Mouse (Mus musculus): Measurements from ENCODE around the gene Sowahb. TPM values are rescaled to one million over a fixed set of nuclear protein-coding genes. Genes with fewer than 3 reads are reported as not detected.
A peak's percentile ranks its signal among the peaks of the same experiment; 100 is the strongest.

Sowahb gene
- polyA plus RNA-seq, 1 experiment, result not detected

GRCm38 (mm10) chr5:93049971-93050370 lies 5.1 kb upstream of the Sowahb start:
- Histone ChIP-seq H3K4me3 (ENCODE audit: insufficient read depth, low read depth, low read length) (no peak overlapping the region), H3K27ac (replicated peaks; ENCODE audit: low read depth, low read length) (no peak overlapping the region), H3K4me1 (ENCODE audit: control insufficient read depth, insufficient read depth, insufficient read length, low read length) (peaks cover 1% of the 10 kb centered on the region; the same call in 1 of the 2 replicates)

DNA sequence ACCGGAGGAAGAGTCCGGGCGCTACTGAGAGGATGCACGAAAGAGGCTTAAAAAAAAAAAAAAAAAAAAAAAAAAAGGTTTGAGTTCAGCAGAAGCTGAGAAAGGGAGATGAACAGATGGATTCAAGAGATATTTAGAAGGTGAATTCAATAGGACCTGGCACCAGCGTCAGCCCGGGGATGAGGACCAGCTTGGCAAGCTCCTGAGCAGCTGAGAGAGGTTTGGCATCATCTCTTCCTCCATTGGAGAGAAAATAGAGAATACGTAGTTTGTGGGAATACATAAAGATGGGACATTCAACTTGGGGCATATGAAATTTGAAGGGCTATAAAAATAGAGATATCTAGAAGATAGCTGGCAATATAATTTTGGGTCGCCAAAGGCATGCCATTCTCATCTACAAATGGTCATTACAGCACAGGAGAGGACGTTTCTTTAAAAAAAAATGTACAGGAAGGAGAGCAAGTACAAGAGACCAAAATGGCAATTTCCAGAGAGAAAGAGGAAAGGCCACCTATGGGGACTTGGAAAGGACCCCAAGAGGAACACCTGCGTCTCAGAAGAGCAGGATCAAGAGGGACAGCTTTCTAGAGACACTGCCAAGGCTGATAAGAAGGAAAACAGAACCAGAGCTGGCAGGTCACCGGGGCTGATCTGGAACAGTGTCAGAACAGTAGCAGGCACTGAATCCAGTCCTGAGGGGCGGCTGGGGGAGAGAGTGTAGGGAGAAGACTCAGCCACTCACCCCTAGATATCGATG lies 3.8 kb upstream of the Sowahb start:
- Histone ChIP-seq H3K27ac (replicated peaks; ENCODE audit: low read depth, low read length) (no peak overlapping the region), H3K4me1 (ENCODE audit: control insufficient read depth, insufficient read depth, insufficient read length, low read length) (peaks cover 9% of the 10 kb centered on the region; the same call in 1 of the 2 replicates), H3K4me3 (ENCODE audit: insufficient read depth, low read depth, low read length) (no peak overlapping the region)

- Histone ChIP-seq H3K4me3 (ENCODE audit: insufficient read depth, low read depth, low read length) (no peak overlapping the region), H3K27ac (replicated peaks; ENCODE audit: low read depth, low read length) (no peak overlapping the region), H3K4me1 (ENCODE audit: control insufficient read depth, insufficient read depth, insufficient read length, low read length) (peaks cover 14% of the 10 kb centered on the region)
These were observed 1.6 kb upstream of the Sowahb start for GRCm38 (mm10) chr5:93046306-93046845.

DNA sequence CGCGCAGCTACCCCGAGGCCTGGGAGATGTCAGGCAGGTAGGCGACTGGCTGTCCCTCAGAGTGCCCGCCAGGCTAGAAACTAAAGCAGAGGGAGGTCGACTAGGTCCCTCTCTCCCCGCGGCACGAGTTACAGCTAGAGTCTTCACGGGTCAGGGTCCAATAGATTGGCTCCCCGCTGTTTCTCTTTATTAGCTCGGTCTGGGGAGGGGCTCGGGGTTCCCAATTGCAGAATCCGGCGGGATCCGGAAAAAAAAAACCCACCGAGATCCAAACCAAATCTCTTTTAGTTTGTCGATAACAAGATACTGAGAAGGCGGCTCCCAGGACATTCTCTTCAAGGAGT lies 521 bp upstream of the Sowahb start:
- Histone ChIP-seq H3K4me1 (ENCODE audit: control insufficient read depth, insufficient read depth, insufficient read length, low read length) (peaks cover 14% of the 10 kb centered on the region), H3K4me3 (ENCODE audit: insufficient read depth, low read depth, low read length) (no peak overlapping the region), H3K27ac (replicated peaks; ENCODE audit: low read depth, low read length) (no peak overlapping the region)

GRCm38 (mm10) chr5:93043688-93044583 lies 886 bp downstream of the Sowahb start:
- H3K4me3 ChIP-seq (ENCODE audit: insufficient read depth, low read depth, low read length), result peak overlapping the region; percentile 37
- H3K27ac ChIP-seq (replicated peaks; ENCODE audit: low read depth, low read length), result no peak overlapping the region
- H3K4me1 ChIP-seq (ENCODE audit: control insufficient read depth, insufficient read depth, insufficient read length, low read length), result peaks cover 14% of the 10 kb centered on the region

DNA sequence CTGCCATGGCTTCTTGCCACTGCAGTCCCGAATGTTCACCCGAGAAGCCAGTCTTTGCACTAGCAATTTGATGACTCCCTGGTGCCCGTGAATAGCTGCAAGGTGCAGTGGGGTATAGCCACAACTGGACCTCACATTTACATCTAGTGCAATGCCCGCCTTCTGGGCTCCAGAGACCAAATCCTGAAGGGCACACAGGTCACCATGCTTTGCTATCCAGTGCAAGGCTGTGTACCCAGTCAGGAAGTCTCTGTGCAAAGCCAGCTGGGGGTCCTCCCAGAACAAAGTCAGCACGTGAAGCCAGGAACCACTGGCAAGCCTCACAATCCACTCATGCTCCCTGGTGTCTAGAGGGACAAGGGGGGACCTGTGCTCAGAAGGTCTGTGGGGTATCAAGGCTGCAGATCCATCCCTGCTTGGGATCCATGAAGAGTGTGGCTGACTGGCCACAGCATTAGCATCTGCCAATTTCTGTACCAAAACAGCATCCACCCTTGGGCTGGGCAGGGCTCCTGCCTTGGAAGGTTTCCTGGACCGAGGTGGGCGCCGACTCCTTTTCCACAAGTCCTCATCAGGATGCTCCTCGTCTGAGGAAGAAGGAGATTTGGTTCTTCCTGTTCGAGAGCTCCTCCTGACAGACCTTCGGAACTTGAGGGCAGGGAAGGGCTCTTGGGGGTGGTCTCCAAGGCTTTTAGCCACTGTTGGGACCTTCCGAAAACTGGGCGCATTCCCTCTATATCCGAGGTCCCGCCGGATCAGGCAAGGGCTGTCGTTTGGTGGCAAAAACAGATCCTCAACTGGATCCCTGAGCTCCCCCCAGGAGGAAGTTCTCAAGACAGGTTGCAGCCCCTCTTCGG lies 1.8 kb downstream of the Sowahb start:
- no peak overlapping the region for H3K4me3 ChIP-seq (ENCODE audit: insufficient read depth, low read depth, low read length)

DNA sequence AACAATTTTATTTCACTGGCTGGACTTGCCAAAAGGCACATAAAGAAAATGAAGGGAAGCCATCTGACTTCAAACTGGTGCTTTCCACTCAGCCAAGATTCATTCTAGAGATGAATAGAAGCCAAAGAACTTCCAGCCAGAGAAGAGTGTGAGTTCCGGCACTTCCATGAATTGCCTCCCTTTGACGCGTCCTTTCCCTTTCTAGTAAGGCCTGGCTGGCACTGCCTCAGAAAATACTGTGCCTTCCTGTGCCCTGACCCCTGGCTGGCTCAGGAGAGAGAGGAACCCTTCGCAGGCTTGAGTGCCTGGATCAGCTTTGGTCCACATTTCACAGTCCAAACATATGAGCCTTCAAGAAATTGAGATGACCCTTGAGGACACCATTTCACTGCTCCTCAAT lies 2.8 kb downstream of the Sowahb start:
- Histone ChIP-seq H3K27ac (replicated peaks; ENCODE audit: low read depth, low read length) (no peak overlapping the region), H3K4me3 (ENCODE audit: insufficient read depth, low read depth, low read length) (no peak overlapping the region), H3K4me1 (ENCODE audit: control insufficient read depth, insufficient read depth, insufficient read length, low read length) (peaks cover 14% of the 10 kb centered on the region)

More for the DNA sequence above, 1.8 kb downstream of the Sowahb start:
- Histone ChIP-seq H3K4me1 (ENCODE audit: control insufficient read depth, insufficient read depth, insufficient read length, low read length) (peaks cover 14% of the 10 kb centered on the region), H3K27ac (replicated peaks; ENCODE audit: low read depth, low read length) (no peak overlapping the region)

GRCm38 (mm10) chr5:93041276-93041675 lies 3.5 kb downstream of the Sowahb start:
- no peak overlapping the region for H3K27ac ChIP-seq (replicated peaks; ENCODE audit: low read depth, low read length)
- no peak overlapping the region for H3K4me3 ChIP-seq (ENCODE audit: insufficient read depth, low read depth, low read length)
- peaks cover 14% of the 10 kb centered on the region for H3K4me1 ChIP-seq (ENCODE audit: control insufficient read depth, insufficient read depth, insufficient read length, low read length)

DNA sequence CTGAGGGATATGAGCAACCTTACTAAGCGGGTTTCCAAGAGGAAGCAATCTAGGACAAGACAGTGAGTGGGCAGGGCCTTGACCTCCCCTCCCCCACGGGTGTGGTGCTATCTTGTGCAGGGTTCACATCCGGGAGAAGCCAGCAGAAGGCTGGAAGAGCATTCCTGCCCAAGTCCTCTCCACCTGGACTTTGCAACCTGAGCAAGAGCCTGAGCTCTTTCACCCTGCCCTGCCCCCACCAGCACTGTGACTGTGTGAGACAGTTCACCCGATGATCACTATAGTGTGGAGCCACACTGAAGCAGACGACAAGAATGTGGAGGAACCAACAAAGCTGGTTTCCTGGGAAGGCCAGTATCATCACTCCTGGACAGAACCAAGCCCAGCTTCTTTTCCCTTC lies 4.7 kb downstream of the Sowahb start:
- no peak overlapping the region for H3K27ac ChIP-seq (replicated peaks; ENCODE audit: low read depth, low read length)
- peaks cover 14% of the 10 kb centered on the region for H3K4me1 ChIP-seq (ENCODE audit: control insufficient read depth, insufficient read depth, insufficient read length, low read length)

DNA sequence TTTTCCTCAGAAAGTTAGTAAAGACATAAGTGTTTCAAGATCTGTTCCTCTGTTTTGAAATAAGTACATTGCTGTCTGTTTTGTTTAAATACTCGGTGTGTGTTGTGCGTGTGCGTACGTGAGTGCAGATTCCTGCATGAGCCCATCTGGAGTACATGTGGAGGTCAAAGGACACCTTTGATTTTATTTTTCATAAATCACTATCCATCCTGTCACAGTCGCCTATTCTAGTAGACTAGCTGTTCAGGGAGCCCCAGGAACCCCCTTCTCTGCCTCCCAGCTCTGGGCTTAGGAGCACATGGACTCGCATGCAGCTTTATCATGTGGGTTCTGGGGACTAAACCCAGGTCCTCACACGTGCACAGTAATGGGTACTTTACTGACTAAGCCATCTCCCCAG lies 8.6 kb downstream of the Sowahb start:
- Histone ChIP-seq H3K27ac (replicated peaks; ENCODE audit: low read depth, low read length) (no peak overlapping the region), H3K4me3 (ENCODE audit: insufficient read depth, low read depth, low read length) (no peak overlapping the region), H3K4me1 (ENCODE audit: control insufficient read depth, insufficient read depth, insufficient read length, low read length) (no peaks in the 10 kb centered on the region; the same call in 1 of the 2 replicates)

More for the DNA sequence above, 4.7 kb downstream of the Sowahb start:
- H3K4me3 ChIP-seq (ENCODE audit: insufficient read depth, low read depth, low read length), result no peak overlapping the region

- no peaks in the 10 kb centered on the region; the same call in 1 of the 2 replicates for H3K4me1 ChIP-seq (ENCODE audit: control insufficient read depth, insufficient read depth, insufficient read length, low read length)
- H3K4me3 ChIP-seq (ENCODE audit: insufficient read depth, low read depth, low read length), result no peak overlapping the region
- H3K27ac ChIP-seq (replicated peaks; ENCODE audit: low read depth, low read length), result no peak overlapping the region
These were observed 9.5 kb downstream of the Sowahb start for GRCm38 (mm10) chr5:93035285-93035684.

GRCm38 (mm10) chr5:93033087-93033870 lies 11.5 kb downstream of the Sowahb start:
- H3K4me3 ChIP-seq (ENCODE audit: insufficient read depth, low read depth, low read length), result no peak overlapping the region
- H3K27ac ChIP-seq (replicated peaks; ENCODE audit: low read depth, low read length), result no peak overlapping the region
- H3K4me1 ChIP-seq (ENCODE audit: control insufficient read depth, insufficient read depth, insufficient read length, low read length), result no peaks in the 10 kb centered on the region

DNA sequence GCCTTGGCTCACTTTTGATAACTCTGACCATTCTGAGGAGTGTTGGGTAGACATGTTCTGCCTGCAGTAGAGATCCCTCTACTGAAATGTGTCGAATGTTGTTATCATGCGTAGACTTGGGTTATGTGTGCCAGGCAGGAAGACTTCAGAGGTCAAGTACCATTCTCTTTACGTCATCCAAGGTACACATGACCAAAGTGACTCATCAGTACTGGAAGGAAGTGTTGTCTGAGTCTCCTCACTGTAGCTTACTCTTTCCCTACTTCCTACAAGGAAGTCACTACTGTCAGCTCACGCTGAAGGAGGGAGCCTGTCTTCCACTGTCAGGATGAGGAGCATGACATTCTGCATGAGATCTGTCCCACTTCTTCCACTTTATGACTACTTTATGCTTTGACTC lies 12.2 kb downstream of the Sowahb start:
- Histone ChIP-seq H3K4me1 (ENCODE audit: control insufficient read depth, insufficient read depth, insufficient read length, low read length) (no peaks in the 10 kb centered on the region), H3K4me3 (ENCODE audit: insufficient read depth, low read depth, low read length) (no peak overlapping the region), H3K27ac (replicated peaks; ENCODE audit: low read depth, low read length) (no peak overlapping the region)

DNA sequence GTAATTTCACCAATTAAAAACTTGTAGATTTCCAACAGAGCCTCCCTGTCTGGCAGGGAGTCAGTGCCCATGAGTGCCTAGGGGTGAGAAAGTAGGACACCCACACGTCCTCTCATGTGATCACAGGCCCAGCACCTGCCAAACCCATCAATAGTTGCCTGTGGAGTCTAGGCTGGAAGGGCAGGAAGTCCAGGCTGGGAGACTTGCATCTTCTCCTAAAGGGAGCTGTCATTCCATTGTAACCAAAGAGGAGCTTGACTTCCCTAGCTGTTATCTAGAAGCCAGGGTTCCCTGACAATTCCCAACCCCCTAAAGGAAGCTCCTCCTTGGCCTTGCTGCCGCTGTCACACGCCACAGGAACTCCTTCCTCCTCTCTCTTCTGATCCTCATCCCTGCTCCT lies 14.0 kb downstream of the Sowahb start:
- Histone ChIP-seq H3K4me3 (ENCODE audit: insufficient read depth, low read depth, low read length) (no peak overlapping the region), H3K4me1 (ENCODE audit: control insufficient read depth, insufficient read depth, insufficient read length, low read length) (peaks cover 4% of the 10 kb centered on the region; the same call in 1 of the 2 replicates), H3K27ac (replicated peaks; ENCODE audit: low read depth, low read length) (no peak overlapping the region)

Measured in brown adipose tissue, adult 24 weeks (tissue).